Mouse (Mus musculus) cerebellum, adult 2 months (tissue): ENCODE data around the gene Znhit6.

Experiments
- CTCF ChIP-seq: fragments of 200-500 bp; IDR thresholded peaks from 2 replicates; pipeline ENCODE4 v1.5.1; 2011; ENCODE audit warnings: low read depth, mild to moderate bottlenecking, control low read depth, low read length, moderate library complexity, borderline replicate concordance; ENCODE audit not compliant: insufficient read depth
- POLR2A ChIP-seq: fragments of 200-500 bp; IDR thresholded peaks from 2 replicates; pipeline ENCODE4 v1.6.1; 2011; ENCODE audit warnings: low read length, control low read depth, borderline replicate concordance; ENCODE audit not compliant: insufficient read depth

DNA sequence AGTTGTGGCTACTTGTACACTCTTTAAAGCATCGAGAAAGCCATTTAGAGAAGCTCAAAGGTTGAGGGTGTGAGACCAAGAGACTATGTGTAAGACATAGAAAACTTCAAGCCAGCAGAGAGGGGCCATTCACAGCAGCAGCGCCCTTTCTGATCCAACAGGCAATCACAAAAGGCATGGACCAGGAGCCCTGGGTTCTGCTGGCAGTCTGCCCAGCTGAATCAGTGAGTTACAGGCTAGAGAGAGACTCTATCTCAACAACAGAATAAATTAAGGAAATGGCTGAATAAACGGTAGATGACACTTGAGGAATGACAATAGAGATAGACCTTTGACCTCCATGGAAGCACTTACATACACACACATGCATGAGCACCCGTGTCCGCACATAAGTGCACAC is 52.6 kb downstream of the Znhit6 start:
- TF ChIP-seq CTCF, result no peak
- no peak for TF ChIP-seq POLR2A
